Mouse (Mus musculus) megakaryocyte, embryonic 14.5 days (primary cell): Measurements from ENCODE around the gene C7. TPM values are rescaled to one million over a fixed set of nuclear protein-coding genes. Genes with fewer than 3 reads are reported as not detected.
"Not testable (repeated sequence)": the region's sequence is repeated elsewhere in the genome, so short reads cannot be mapped to it uniquely, and the experiment has no call there.

Experiments used
- H3K27me3 ChIP-seq: replicated peaks from 2 replicates; pipeline ENCODE3; 2012; ENCODE audit warnings: inconsistent platforms
- H3K36me3 ChIP-seq: replicated peaks from 2 replicates; pipeline ENCODE3; 2012; ENCODE audit warnings: low read length, inconsistent platforms, mixed read lengths
- H3K4me1 ChIP-seq: 2 replicates; pipeline ENCODE4 v1.6.1; 2012; ENCODE audit warnings: inconsistent platforms
- H3K4me3 ChIP-seq: replicated peaks from 2 replicates; pipeline ENCODE3; 2012; ENCODE audit warnings: moderate library complexity, mild to moderate bottlenecking, inconsistent platforms
- H3K9me3 ChIP-seq: 2 replicates; pipeline ENCODE4 v1.6.1; 2012; ENCODE audit warnings: inconsistent platforms
- FLI1 ChIP-seq: IDR thresholded peaks from 2 replicates; pipeline ENCODE4 v1.6.1; 2012; ENCODE audit warnings: low read length, inconsistent platforms, mixed read lengths
- GATA1 ChIP-seq: IDR thresholded peaks from 3 replicates; pipeline ENCODE4 v1.6.1; 2012; ENCODE audit warnings: mixed read lengths, low read length, inconsistent platforms, borderline replicate concordance
- polyA plus RNA-seq: library from polyadenylated mRNA; stranded (reverse); fragments of >175 nt; gene quantifications from 2 replicates; pipeline ENCODE4 v1.2.3, GENCODE M21; 2012; ENCODE audit warnings: low replicate concordance; ENCODE audit not compliant: insufficient read depth

The C7 gene
- polyA plus RNA-seq, 1 experiment, result not detected

DNA sequence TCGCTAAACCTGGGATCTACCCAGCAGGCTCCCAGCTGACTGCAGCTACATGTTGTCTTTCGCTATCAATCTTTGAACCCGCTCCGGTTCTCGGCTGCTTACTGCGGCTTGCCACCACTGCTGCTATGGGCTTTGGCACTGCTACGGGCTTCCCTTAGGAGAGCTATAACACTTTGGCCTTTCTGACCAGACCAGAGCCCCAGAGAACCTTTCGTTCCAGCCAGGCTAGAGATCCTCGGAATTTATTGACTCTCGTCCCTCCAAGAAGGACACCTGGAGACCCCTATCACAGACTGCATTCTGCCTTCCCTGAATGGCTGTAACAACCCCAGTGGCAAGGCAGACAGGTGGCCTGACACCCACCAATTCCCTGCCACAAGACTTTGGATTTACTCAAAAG is 26.6 kb upstream of the C7 start:
- TF ChIP-seq FLI1 (no peak), GATA1 (no peak)
- Histone ChIP-seq H3K27me3 (no peaks in the 10 kb centered on the region), H3K4me3 (no peak overlapping the region), H3K4me1 (peaks cover 7% of the 10 kb centered on the region), H3K36me3 (no peaks in the 10 kb centered on the region), H3K9me3 (no peaks in the 10 kb centered on the region)

GRCm38 (mm10) chr15:5088850-5089608 is 25.5 kb upstream of the C7 start:
- TF ChIP-seq GATA1 (no peak), FLI1 (no peak)
- Histone ChIP-seq H3K27me3 (no peaks in the 10 kb centered on the region), H3K4me1 (peaks cover 7% of the 10 kb centered on the region), H3K4me3 (no peak overlapping the region), H3K36me3 (no peaks in the 10 kb centered on the region), H3K9me3 (0 out of 2 replicates have a peak, but pooled peaks cover 5% of the 10 kb centered on the region)

GRCm38 (mm10) chr15:5086162-5086561 is 22.6 kb upstream of the C7 start:
- no peak for TF ChIP-seq FLI1
- no peak for TF ChIP-seq GATA1
- Histone ChIP-seq H3K27me3 (no peaks in the 10 kb centered on the region), H3K9me3 (0 out of 2 replicates have a peak, but pooled peaks cover 5% of the 10 kb centered on the region), H3K4me1 (peaks cover 7% of the 10 kb centered on the region), H3K36me3 (no peaks in the 10 kb centered on the region), H3K4me3 (no peak overlapping the region)

DNA sequence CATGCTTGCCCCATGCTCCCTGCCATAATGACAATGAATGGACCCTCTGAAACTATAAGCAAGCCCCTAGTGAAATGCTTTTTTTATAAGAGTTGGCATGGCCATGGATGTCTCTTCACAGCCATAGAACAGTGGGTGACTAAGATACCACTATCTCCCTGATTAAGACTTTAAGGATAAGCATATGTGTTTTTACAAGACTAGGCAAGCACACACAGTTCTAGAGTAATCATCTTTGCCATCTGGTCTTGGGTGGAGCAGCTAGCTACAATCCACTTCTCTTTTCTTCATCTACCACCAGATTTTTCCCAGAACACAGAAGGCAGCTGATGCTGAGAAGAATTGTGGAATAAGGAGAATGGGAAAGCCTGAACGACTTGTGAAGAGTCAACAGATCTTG is 17.7 kb upstream of the C7 start:
- TF ChIP-seq FLI1 (no peak), GATA1 (no peak)
- no peaks in the 10 kb centered on the region for H3K36me3 ChIP-seq
- H3K4me1 ChIP-seq, result no peaks in the 10 kb centered on the region
- H3K27me3 ChIP-seq, result no peaks in the 10 kb centered on the region
- no peak overlapping the region for H3K4me3 ChIP-seq
- H3K9me3 ChIP-seq, result 0 out of 2 replicates have a peak, but pooled peaks cover 5% of the 10 kb centered on the region

DNA sequence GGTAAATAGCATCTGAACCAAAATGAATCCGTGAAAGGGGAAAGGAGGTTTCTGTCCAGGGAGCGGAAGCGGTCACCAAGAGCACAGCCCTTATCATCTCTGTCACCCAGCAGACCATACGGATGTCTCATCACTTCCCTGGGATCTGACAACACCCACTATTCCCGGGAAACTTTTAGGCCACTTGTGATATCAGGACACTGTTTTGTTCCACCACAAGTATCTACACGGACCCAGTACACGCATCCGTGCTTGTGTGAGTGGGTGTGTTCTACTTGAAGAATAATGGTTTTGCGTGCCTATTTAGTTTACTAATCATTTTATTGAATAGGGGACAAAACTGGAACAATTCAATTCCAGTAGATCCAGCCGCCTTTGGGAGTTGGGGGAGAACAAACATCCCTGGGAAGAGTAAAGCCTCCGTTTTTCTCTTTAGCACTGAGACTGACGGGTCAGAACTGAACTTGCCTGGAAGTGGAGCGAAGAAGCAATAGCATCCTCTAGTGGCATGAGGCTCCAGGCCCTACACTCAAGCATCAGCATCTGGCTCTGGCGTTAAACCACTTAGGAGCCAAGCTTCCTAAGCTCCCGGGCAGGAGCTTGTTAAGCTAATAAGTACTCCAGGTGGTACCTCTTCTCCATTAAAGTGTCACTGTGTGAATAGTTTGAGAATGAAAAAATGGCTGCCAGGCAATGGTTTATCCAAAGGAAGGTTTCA is 5.4 kb upstream of the C7 start:
- Histone ChIP-seq H3K4me3 (no peak overlapping the region), H3K36me3 (no peaks in the 10 kb centered on the region), H3K9me3 (no peaks in the 10 kb centered on the region), H3K27me3 (no peaks in the 10 kb centered on the region), H3K4me1 (no peaks in the 10 kb centered on the region)
- TF ChIP-seq GATA1 (no peak), FLI1 (no peak)

- TF ChIP-seq GATA1 (no peak), FLI1 (no peak)
- no peaks in the 10 kb centered on the region for H3K27me3 ChIP-seq
- no peaks in the 10 kb centered on the region for H3K36me3 ChIP-seq
- H3K4me3 ChIP-seq, result peak overlapping the region; percentile 81
- no peaks in the 10 kb centered on the region for H3K9me3 ChIP-seq
- peaks cover 10% of the 10 kb centered on the region for H3K4me1 ChIP-seq
These were observed 17.8 kb downstream of the C7 start for GRCm38 (mm10) chr15:5045560-5046284.

DNA sequence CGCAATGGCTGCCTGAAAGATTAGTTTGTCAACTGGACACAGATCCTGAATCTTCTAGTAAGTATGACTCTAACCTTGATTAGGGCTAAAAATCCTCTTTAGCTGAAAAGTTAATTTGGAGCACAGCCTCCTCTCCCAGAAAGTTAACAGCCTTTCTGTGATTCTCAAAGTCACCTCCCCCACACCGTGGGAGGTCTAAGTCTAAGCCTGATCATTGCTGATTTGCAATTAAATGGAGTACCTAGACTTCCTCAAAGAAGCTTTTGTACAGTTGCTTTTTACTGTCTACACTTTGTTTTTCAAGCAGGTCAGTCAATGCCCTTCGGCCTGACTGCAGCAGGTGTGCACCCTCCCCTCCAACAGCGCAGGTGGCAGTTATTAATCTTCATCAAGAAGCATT is 34.3 kb downstream of the C7 start:
- Histone ChIP-seq H3K27me3 (no peaks in the 10 kb centered on the region), H3K9me3 (peaks cover 11% of the 10 kb centered on the region), H3K36me3 (no peaks in the 10 kb centered on the region), H3K4me1 (no peaks in the 10 kb centered on the region), H3K4me3 (no peak overlapping the region)
- TF ChIP-seq FLI1 (no peak), GATA1 (no peak)

DNA sequence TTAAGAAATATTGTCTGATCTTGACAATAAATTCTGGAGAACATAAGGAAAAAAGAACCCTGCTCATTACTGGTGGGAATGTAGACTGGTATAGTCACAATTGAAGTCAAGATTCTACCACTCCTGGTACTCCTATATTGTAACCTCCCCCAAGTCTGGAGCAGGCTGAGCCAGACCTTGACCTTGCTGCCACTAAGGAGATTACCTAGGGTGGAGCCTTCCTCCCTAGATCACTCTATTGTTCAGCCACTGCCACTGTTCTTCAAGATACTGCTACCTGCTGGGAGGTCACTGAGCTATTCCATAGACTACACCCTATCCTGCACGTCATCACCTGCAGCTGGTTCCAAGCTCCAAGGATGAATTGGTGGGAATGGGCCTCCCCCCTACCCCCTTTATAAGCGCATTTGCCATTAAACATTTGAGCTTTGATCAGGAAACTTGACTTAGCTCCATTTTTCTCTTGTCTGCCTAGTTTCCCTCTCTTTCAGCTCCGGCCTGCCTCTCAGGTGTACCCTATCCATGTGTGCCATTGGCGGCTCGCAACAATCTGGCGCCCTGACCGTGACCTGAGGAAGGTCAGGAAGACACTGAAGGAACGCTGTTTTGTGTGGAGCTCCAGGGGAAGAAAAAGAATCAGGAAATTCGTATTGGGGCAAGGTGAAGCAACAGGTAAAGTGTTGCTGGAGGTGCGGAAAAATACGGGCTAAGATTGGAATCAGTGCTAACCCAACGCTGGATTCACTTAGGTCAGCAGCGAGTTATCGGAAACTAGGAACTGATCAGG is 39.9 kb downstream of the C7 start:
- H3K9me3 ChIP-seq, H3K4me1 ChIP-seq, H3K36me3 ChIP-seq, H3K4me3 ChIP-seq, H3K27me3 ChIP-seq: not testable (repeated sequence)

GRCm38 (mm10) chr15:5009644-5010107 is 53.9 kb downstream of the C7 start:
- Histone ChIP-seq H3K4me3 (no peak overlapping the region), H3K9me3 (no peaks in the 10 kb centered on the region), H3K27me3 (no peaks in the 10 kb centered on the region), H3K36me3 (no peaks in the 10 kb centered on the region), H3K4me1 (no peaks in the 10 kb centered on the region)
- TF ChIP-seq GATA1 (no peak), FLI1 (no peak)
